ENCODE assay signal across 8 mouse cellular contexts in the genomic region with DNA sequence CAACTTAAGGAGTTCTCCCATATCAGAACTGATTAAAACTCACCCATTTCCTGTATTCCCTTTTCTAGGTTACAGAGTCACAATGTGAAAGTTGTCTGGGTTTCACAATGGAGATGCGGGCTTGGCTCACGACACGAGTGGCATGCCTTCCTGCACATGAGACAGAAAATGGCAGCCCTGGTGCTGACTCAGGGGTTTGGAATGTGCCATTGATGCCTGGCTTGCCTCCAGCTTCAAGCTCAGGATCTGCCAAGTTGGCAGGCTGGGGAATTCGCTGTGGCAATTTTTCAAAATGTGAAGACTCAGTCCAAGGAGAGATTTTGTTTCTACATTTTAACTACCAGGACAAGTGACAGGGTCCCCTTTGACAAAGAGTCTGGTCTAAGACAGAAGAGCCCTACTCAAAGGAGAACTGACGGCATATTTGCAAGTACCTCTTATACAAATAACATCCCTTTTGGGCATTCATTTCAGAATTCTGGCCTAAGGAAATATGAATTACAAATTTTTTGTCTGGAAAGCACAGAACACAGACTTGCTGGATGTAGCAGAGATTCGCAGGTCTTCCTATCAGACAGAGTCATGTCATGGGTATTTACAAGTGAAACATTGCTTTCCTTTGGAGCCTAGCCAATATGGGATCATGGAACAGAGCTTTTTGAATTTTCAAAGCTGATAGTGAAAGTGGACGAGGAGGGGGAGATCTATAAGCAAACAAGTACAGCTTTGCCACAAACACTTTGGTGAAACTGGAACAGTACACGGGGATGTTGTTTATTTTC.
DNase-seq lines count a peak whose midpoint lies in the region; ATAC-seq and TF ChIP-seq lines count a peak whose summit lies in the region.

No protein-coding gene starts in this region.

- 50% methylated on average over 8 of the region's 8 CpGs for WGBS in hindbrain, embryonic 13.5 days
- 45% methylated on average over 8 of the region's 8 CpGs for WGBS in midbrain, postnatal 0 days
- 59% methylated on average over 8 of the region's 8 CpGs for WGBS in intestine, embryonic 16.5 days

- peak; percentile 81 for ATAC-seq in hindbrain, embryonic 13.5 days (ENCODE audit: low FRiP score)
- 0 out of 2 replicates have a peak, but pooled peaks have one; percentile 68 for ATAC-seq in midbrain, postnatal 0 days (ENCODE audit: low FRiP score)
- ATAC-seq in intestine, embryonic 16.5 days = no peak

- H3K9ac ChIP-seq in hindbrain, embryonic 13.5 days = no peak overlapping the region
- no peak overlapping the region for H3K9ac ChIP-seq in midbrain, postnatal 0 days (replicated peaks; ENCODE audit: low read length, poor library complexity, severe bottlenecking)
- no peak overlapping the region for H3K9ac ChIP-seq in intestine, embryonic 16.5 days (ENCODE audit: low read depth, low read length)

- intact Hi-C loops in left cerebral cortex, postnatal 14 days (cut with DNase I) = no loop called here

- H3K27ac ChIP-seq in hindbrain, embryonic 13.5 days = peak overlapping the region; percentile 23; the same call in 1 of the 2 replicates
- no peak overlapping the region; the same call in 1 of the 2 replicates for H3K27ac ChIP-seq in midbrain, postnatal 0 days (ENCODE audit: low read depth, low read length)
- no peak overlapping the region for H3K27ac ChIP-seq in intestine, embryonic 16.5 days (ENCODE audit: low read length)

- no peaks in the 10 kb centered on the region for H3K9me3 ChIP-seq in hindbrain, embryonic 13.5 days
- H3K9me3 ChIP-seq in midbrain, postnatal 0 days (ENCODE audit: low read length) = no peaks in the 10 kb centered on the region
- no peaks in the 10 kb centered on the region for H3K9me3 ChIP-seq in intestine, embryonic 16.5 days (ENCODE audit: control insufficient read depth, low read length)

- no peaks in the 10 kb centered on the region for H3K27me3 ChIP-seq in hindbrain, embryonic 13.5 days
- H3K27me3 ChIP-seq in midbrain, postnatal 0 days (ENCODE audit: insufficient read depth, low read length) = no peaks in the 10 kb centered on the region
- H3K27me3 ChIP-seq in intestine, embryonic 16.5 days (replicated peaks; ENCODE audit: control insufficient read depth, insufficient read depth, low read length) = no peaks in the 10 kb centered on the region

- peaks cover 13% of the 10 kb centered on the region for H3K4me1 ChIP-seq in hindbrain, embryonic 13.5 days (replicated peaks)
- no peaks in the 10 kb centered on the region; the same call in 1 of the 2 replicates for H3K4me1 ChIP-seq in midbrain, postnatal 0 days (ENCODE audit: insufficient read depth, low read length)
- H3K4me1 ChIP-seq in intestine, embryonic 16.5 days (ENCODE audit: control insufficient read depth, insufficient read depth, low read length) = no peaks in the 10 kb centered on the region

- H3K4me3 ChIP-seq in hindbrain, embryonic 13.5 days = no peak overlapping the region
- H3K4me3 ChIP-seq in midbrain, postnatal 0 days (ENCODE audit: low read depth, low read length) = no peak overlapping the region
- H3K4me3 ChIP-seq in intestine, embryonic 16.5 days (ENCODE audit: low read length) = no peak overlapping the region

- DNase-seq in adrenal gland, adult 18-20 months (ENCODE audit: low spot score in 2 of 2) = peak; percentile 62 to 74
- peak; percentile 28 for DNase-seq in cerebellum, adult 9-11 months
- peak; percentile 26 to 57 for DNase-seq in frontal cortex, postnatal 10 days (ENCODE audit: low spot score in 2 of 2)
- peak; percentile 50 to 64 for DNase-seq in left cerebral cortex, postnatal 14 days (ENCODE audit: low spot score in 2 of 2)
- DNase-seq in midbrain, postnatal 0 days (ENCODE audit: low spot score) = peak; percentile 82
- peak; percentile 26 for DNase-seq in urinary bladder, postnatal 25 days (ENCODE audit: low spot score)

- H3K36me3 ChIP-seq in hindbrain, embryonic 13.5 days = no peaks in the 10 kb centered on the region
- no peaks in the 10 kb centered on the region for H3K36me3 ChIP-seq in midbrain, postnatal 0 days (ENCODE audit: insufficient read depth, low read length)
- H3K36me3 ChIP-seq in intestine, embryonic 16.5 days (ENCODE audit: control insufficient read depth, insufficient read depth, low read length) = no peaks in the 10 kb centered on the region

- H3K4me2 ChIP-seq in hindbrain, embryonic 13.5 days = 0 out of 2 replicates have a peak overlapping the region, but pooled peaks have one; percentile 28
- H3K4me2 ChIP-seq in midbrain, postnatal 0 days (ENCODE audit: low read depth, low read length, poor library complexity, severe bottlenecking) = peak overlapping the region; percentile 9; the same call in 1 of the 2 replicates
- no peak overlapping the region for H3K4me2 ChIP-seq in intestine, embryonic 16.5 days (ENCODE audit: low read depth, low read length)

- TF ChIP-seq CTCF in midbrain, postnatal 0 days (IDR thresholded peaks at IDR 0.05) = no peak

Comparison
In these comparisons a context has a peak if more than half of its experiments do, and no peak if none do; other contexts are left out.
1. DNase-seq: peak in every context shown above with its lines; median percentile 82 in midbrain, postnatal 0 days; 68 in adrenal gland, adult 18-20 months; 57 in left cerebral cortex, postnatal 14 days; 42 in frontal cortex, postnatal 10 days; 28 in cerebellum, adult 9-11 months; 26 in urinary bladder, postnatal 25 days.